Mouse (Mus musculus) erythroblast, embryonic 14.5 days (primary cell): ENCODE results near the gene Slu7.

Experiments
- GATA1 ChIP-seq: IDR thresholded peaks from 2 replicates; pipeline ENCODE4 v1.6.1; 2012; ENCODE audit warnings: low read length, inconsistent platforms, mixed read lengths
- TAL1 ChIP-seq: IDR thresholded peaks from 3 replicates; pipeline ENCODE4 v1.6.1; 2012; ENCODE audit warnings: low read length, inconsistent platforms, mixed read lengths

GRCm38 (mm10) chr11:43399297-43399696 lies 34.2 kb upstream of the Slu7 start:
- no peak for TF ChIP-seq TAL1
- TF ChIP-seq GATA1 = no peak
